Mouse (Mus musculus) right cerebral cortex, postnatal 14 days (tissue): ENCODE results near the gene Eda2r.

ENCODE experiments used
- DNase-seq: peaks from one replicate; pipeline ENCODE4 v3.0.0; 2022

Eda2r gene

DNA sequence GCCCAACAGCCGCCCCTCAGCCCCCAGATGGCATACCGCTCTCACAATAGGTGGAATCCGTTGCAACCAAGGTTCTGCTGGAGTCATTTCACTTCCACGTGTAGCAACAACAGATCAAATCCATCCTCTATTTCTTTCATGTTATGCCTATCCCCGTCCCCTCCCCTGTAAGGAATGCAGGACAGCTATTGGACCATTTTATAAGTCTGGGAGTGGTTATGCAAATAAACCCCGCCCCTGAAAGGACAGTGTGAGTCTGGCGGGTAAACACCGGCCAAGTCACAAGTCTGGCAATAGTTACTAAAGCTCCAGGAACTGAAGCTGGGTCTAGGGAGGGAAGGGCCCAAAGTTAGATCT, at the start of gene Eda2r:
Eda2r (minus strand) TSS at position 152 of the 357 bp plus-strand sequence.
- no peak for DNase-seq

DNA sequence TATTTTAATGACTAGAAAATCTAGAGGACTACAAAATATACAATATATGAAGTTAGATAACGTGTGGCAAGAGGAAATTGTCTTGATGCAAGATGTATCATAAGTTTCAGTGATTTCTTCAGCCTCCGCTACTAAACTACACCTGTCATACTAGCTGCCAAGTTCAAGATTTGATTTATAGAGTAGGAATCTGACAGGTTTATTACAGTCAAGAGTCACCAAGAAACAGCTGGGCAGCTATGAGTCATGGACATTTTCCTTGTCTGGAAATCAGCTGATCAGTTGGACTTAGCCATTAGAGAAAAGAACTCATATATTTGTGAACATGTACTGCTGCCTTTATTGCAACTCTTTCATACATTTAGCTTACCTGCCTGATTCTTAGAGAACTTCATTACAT, 20.9 kb upstream of the Eda2r start:
- DNase-seq, result no peak

DNA sequence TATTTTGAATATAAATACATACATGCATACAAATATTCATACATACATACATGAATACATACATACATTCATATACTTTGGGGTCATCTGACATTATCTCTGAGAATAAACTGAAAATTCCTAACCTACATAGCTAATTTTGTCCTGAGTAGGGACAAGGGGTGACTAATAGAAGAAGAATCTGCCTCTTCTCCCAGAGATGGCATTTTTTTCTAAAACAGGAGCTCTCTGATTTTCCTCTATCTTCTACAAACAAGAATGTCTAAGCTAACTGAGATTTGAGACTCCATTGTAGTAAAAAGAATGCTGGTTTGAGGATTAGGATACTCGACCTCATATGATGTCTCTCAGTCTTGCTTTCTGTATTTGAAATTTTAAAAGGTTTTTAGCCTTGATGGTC, 1.1 kb upstream of the Eda2r start:
- DNase-seq, result no peak

DNA sequence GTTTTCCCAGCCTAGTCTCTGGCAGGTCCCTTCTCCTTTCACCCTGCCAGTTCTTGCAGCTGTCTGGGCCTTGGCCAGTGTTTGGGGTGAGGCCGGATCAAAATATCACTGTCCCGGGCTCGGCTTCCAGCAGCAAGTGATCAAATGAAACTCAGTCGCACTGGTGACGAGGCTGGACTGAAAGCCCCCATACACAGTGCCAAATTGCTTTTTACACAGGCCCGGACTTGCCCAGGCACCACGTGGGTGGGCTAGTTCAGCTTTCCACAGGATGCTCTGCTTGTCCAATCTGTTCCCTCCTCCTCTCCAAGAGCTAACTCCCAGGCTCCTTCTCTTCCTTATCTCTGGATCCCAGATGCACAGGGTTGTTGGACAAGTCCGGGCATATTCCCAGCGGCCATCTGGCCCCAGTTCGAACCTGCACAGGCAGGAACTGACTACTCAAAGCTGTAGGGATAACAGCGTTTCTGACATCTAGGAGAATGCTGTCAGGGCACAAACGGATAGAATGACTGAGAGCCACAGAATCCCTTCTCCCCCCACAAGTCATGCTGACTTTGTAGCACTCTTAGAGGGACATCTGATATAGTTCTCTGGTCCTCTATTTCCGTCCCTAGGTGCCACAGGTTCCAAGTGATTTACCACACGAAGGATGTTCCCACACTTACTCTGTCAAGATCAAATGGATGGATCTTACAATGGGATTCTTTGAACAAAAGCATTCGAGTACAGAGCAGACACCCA, 523 bp downstream of the Eda2r start:
- DNase-seq, result peak; percentile 4

DNA sequence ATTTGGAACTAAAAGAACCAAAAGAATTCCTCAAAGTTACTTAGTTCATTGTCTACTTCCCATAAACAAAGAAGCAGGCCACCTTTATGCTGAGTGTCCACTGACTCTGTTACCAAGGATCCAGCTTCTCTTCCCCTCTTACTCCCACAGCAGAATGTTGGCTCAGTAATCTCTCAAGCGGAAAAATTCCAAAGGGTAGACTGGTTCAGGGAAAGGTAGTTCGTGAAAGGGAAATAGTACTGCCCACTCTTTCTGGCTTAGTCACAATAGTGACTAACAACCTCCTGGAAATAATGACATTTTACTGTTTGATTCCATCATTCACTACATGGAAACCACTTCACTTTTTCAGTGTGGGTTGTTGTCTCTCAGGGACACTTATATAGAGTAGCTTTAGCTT, 4.2 kb downstream of the Eda2r start:
- DNase-seq, result no peak

DNA sequence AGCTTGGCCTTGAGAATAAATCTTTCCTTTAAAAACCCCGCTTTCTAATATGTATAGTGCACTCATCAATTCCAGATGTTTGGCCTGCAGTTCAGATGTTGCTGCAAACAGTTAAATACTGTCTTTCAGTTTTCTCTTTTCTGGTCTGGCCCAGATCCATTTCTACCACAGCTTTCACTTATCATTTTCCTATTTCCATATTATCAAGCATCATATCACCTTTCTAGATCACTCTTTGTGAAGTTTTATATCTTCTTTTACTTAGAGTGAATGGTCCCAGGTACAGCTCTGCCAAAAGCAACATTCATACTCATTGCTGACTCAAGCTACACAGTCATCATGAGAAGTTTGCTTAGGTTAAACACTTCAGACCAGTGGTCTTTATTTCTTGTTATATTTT, 7.8 kb downstream of the Eda2r start:
- no peak for DNase-seq

DNA sequence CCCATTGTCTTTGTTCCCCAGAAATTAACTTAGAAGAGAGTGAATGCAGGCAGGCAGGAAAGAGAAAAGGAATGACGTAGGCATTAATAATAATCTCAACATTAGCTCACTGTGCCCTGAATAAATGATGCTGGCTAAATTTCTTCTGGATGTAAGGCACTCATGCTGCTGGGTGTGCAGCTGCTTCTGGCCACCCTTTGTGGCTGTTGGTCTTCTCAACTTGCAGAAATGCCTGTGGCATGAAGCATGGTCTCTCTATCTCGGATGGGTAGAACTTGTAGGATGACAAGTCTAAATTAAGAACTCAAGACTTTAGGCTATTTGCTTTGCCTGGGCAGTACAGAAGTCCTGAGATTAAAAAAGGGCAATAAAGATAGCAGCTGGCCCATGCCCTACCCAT, 8.3 kb downstream of the Eda2r start:
- no peak for DNase-seq

DNA sequence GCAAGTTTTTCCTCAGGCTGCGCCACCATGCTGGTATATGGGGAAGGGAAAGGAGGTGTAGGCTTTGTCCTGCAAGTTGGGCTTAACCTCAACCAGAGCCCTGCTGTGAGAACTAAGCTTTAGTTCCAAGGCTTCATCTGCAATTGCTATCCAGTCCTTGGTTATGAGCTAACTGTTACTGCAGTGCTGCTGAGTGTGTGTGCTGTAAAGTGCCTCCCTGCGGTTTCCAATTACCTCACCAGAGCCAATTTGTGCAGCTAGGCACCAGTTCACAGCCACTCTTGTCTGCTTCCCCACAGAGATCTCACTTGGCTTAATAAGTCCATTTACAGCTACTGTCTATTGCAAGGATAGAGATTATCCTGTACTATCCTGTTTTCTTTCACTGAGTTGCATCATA, 16.1 kb downstream of the Eda2r start:
- DNase-seq, result no peak

DNA sequence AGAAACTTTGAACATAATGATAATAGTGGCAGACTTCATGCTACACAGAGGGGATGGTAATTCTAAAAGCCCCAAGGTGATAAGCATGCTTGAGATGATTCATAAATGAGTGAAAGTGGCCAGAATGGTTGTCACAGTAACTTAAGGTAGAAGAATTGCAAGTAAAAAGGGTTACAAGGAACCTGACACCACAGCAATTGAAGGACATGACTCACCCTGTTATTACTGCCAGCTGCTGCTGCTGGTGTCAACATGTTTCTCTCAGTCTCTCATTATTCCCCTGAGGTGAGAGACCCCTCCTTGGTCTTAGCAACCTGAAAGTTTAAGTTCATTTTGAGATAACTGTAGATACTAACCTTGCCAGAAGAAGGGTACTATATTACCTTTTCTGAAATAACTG, 49.1 kb downstream of the Eda2r start:
- DNase-seq, result no peak
